Mouse (Mus musculus) hindbrain, embryonic 11.5 days (tissue): ENCODE measurements around the gene Shroom3. TPM values are rescaled to one million over a fixed set of nuclear protein-coding genes. Genes with fewer than 3 reads are reported as not detected.
A peak's percentile ranks its signal among the peaks of the same experiment; 100 is the strongest.

Experiments
- ATAC-seq: fragments of 200-750 bp; cut with Nextera tagmentation; 2 replicates; pipeline ENCODE4 v1.8.0; 2017; ENCODE audit warnings: mild to moderate bottlenecking, moderate TSS enrichment, moderate library complexity; ENCODE audit not compliant: low FRiP score
- DNase-seq: peaks from one replicate; pipeline ENCODE4 v3.0.0-alpha.2; 2015; ENCODE audit warnings: low spot score
- H3K27ac ChIP-seq: fragments of 300-500 bp; sonication (generic); 2 replicates; pipeline ENCODE4 v1.5.1; 2014; ENCODE audit warnings: mild to moderate bottlenecking, low read depth, low read length
- H3K27me3 ChIP-seq: fragments of 300-500 bp; sonication (generic); 2 replicates; pipeline ENCODE4 v1.6.1; 2014; ENCODE audit warnings: mild to moderate bottlenecking, low read length, moderate library complexity, mixed read lengths; ENCODE audit not compliant: control insufficient read depth, insufficient read depth
- H3K36me3 ChIP-seq: fragments of 300-500 bp; sonication (generic); 2 replicates; pipeline ENCODE4 v1.6.1; 2014; ENCODE audit warnings: mild to moderate bottlenecking, low read length, moderate library complexity, mixed read lengths; ENCODE audit not compliant: control insufficient read depth, insufficient read depth
- H3K4me1 ChIP-seq: fragments of 300-500 bp; sonication (generic); replicated peaks from 2 replicates; pipeline ENCODE4 v1.6.1; 2014; ENCODE audit warnings: low read length, mixed read lengths; ENCODE audit not compliant: control insufficient read depth, insufficient read depth
- H3K4me2 ChIP-seq: fragments of 300-500 bp; sonication (generic); replicated peaks from 2 replicates; pipeline ENCODE4 v1.6.1; 2014; ENCODE audit warnings: mild to moderate bottlenecking, low read depth, low read length
- H3K4me3 ChIP-seq: fragments of 300-500 bp; sonication (generic); 2 replicates; pipeline ENCODE4 v1.5.1; 2014; ENCODE audit warnings: low read depth, low read length
- H3K9ac ChIP-seq: fragments of 300-500 bp; sonication (generic); 2 replicates; pipeline ENCODE4 v1.6.1; 2014; ENCODE audit warnings: low read depth, low read length
- H3K9me3 ChIP-seq: fragments of 300-500 bp; sonication (generic); 2 replicates; pipeline ENCODE4 v1.6.1; 2016; ENCODE audit warnings: low read length; ENCODE audit not compliant: control insufficient read depth
- WGBS: fragments of 180-500 bp; shearing (Covaris S2); extraction: QIAGEN DNeasy Blood & Tissue Kit; methylation state at CpG from one replicate; pipeline ENCODE4 v1.1.7; 2014; 5-methylcytosine and 5-hydroxymethylcytosine counted together
- polyA plus RNA-seq: library from polyadenylated mRNA; unstranded; fragments of >200 nt; fragmentation: Nextera tagmentation; extraction: Ambion mirVana; gene quantifications from 2 replicates; pipeline ENCODE4 v1.2.1, GENCODE M21; 2014

The Shroom3 gene
- polyA plus RNA-seq, 1 experiment from 2014 or later = 4.8 TPM

DNA sequence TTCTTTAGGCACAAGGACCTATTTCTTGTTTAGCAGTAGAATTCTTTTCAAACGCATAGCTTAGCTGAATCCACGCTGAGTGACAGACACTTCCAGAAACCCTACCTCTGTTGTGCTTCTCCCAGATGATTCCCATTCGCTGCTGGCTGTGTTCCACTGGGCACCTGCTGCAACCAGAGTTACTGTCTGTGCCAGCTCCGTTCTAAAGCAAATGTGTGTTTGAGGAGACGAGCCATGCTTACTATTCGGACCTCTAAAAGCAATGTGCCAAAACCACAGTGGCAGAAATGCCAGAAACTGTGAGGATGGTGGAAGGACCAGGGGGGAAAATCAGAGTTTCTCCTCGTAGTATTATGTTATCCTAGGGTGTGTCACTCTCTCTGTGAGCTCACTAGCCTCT, 173.9 kb downstream of the Shroom3 start:
- no peaks in the 10 kb centered on the region for H3K27me3 ChIP-seq
- H3K4me2 ChIP-seq = no peak overlapping the region
- H3K9me3 ChIP-seq = no peaks in the 10 kb centered on the region
- H3K9ac ChIP-seq = no peak overlapping the region
- no peak overlapping the region for H3K4me3 ChIP-seq
- H3K27ac ChIP-seq = no peak overlapping the region
- H3K4me1 ChIP-seq = 0 out of 2 replicates have a peak, but pooled peaks cover 3% of the 10 kb centered on the region
- WGBS = 75% methylated on average over 7 of the region's 7 CpGs
- no peak for DNase-seq
- no peak for ATAC-seq
- no peaks in the 10 kb centered on the region for H3K36me3 ChIP-seq

GRCm38 (mm10) chr5:92858104-92858503, 174.9 kb downstream of the Shroom3 start:
- Histone ChIP-seq H3K4me2 (no peak overlapping the region), H3K27me3 (no peaks in the 10 kb centered on the region), H3K9ac (no peak overlapping the region), H3K4me1 (0 out of 2 replicates have a peak, but pooled peaks cover 3% of the 10 kb centered on the region), H3K27ac (no peak overlapping the region), H3K9me3 (no peaks in the 10 kb centered on the region), H3K4me3 (no peak overlapping the region), H3K36me3 (no peaks in the 10 kb centered on the region)
- DNase-seq = no peak
- ATAC-seq = no peak
- 94% methylated on average over 3 of the region's 3 CpGs for WGBS

- H3K27ac ChIP-seq = no peak overlapping the region
- H3K4me2 ChIP-seq = no peak overlapping the region
- H3K27me3 ChIP-seq = no peaks in the 10 kb centered on the region
- H3K9ac ChIP-seq = no peak overlapping the region
- ATAC-seq (no peak), DNase-seq (no peak)
- H3K4me3 ChIP-seq = no peak overlapping the region
- 0 out of 2 replicates have a peak, but pooled peaks cover 3% of the 10 kb centered on the region for H3K4me1 ChIP-seq
- H3K9me3 ChIP-seq = no peaks in the 10 kb centered on the region
- 94% methylated on average over 4 of the region's 4 CpGs for WGBS
- H3K36me3 ChIP-seq = no peaks in the 10 kb centered on the region
Measured at GRCm38 (mm10) chr5:92858576-92858975, 175.3 kb downstream of the Shroom3 start.

DNA sequence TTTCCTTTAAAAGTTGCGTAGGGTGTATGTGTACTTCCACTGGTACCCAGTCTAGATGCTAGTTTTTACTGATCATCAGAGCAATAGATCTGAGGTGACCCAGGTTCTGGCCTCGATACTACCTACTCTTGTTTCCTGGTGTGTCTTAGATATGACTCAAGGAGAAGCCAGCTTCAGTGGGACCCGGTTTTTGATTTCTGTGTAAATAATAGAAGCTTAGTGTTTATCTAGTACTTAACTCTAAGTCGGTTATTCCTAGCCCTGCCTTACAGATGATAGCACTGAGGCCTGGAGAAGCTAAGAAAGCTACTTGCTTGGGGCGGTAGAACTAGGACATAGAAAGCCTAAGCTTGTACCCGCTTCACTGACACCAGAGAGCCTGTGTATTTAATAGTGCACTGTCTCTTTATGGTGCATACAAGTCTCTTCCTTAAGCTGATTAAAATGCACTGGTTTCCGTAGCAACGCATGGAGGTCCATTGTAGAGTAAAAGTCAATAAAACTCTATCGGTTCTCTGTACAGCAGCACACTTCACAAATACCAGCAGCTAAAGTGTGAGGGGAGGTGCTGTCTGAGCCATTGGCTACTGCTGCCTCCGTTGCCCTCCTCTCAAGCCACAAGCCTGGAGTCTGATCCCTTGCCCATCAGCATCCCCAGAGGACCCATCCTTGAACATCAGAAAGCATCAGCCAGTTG, 178.3 kb downstream of the Shroom3 start:
- Histone ChIP-seq H3K4me1 (0 out of 2 replicates have a peak, but pooled peaks cover 3% of the 10 kb centered on the region), H3K4me2 (no peak overlapping the region), H3K27ac (0 out of 2 replicates have a peak overlapping the region, but pooled peaks have one; percentile 8), H3K9ac (no peak overlapping the region), H3K27me3 (no peaks in the 10 kb centered on the region), H3K36me3 (no peaks in the 10 kb centered on the region), H3K4me3 (no peak overlapping the region), H3K9me3 (no peaks in the 10 kb centered on the region)
- 62% methylated on average over 10 of the region's 10 CpGs for WGBS
- DNase-seq = peak; percentile 43
- peak; percentile 67; the same call in 1 of the 2 replicates for ATAC-seq

- Histone ChIP-seq H3K9ac (no peak overlapping the region), H3K9me3 (no peaks in the 10 kb centered on the region), H3K36me3 (no peaks in the 10 kb centered on the region), H3K4me3 (no peak overlapping the region), H3K4me2 (no peak overlapping the region), H3K4me1 (0 out of 2 replicates have a peak, but pooled peaks cover 3% of the 10 kb centered on the region), H3K27me3 (no peaks in the 10 kb centered on the region), H3K27ac (no peak overlapping the region)
- DNase-seq (no peak), ATAC-seq (no peak)
- WGBS = 76% methylated on average over 4 of the region's 4 CpGs
Measured at GRCm38 (mm10) chr5:92865090-92865489, 181.9 kb downstream of the Shroom3 start.

DNA sequence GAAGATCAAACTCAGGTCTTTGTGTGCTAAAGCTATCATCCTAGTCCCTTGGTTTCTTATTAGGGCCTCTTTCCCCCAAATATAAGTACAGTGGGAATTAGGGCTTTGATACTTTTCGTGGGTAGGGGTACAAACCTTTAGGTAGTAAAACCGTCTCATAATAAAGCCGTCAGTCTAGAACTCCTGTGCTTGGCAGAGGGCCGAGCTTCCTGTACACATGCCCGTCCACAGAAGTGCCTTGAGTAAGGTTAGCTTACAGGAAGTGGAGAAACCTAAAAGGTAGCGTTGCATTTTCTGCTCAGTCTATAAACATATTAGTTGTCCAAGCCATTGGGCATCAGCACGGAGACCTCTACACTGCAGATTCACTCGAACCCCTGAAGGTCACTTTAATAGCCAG, 183.3 kb downstream of the Shroom3 start:
- no peak overlapping the region for H3K9ac ChIP-seq
- H3K4me2 ChIP-seq = no peak overlapping the region
- H3K9me3 ChIP-seq = no peaks in the 10 kb centered on the region
- no peaks in the 10 kb centered on the region for H3K27me3 ChIP-seq
- no peak for DNase-seq
- ATAC-seq = no peak
- 0 out of 2 replicates have a peak, but pooled peaks cover 3% of the 10 kb centered on the region for H3K4me1 ChIP-seq
- H3K4me3 ChIP-seq = no peak overlapping the region
- H3K36me3 ChIP-seq = no peaks in the 10 kb centered on the region
- 95% methylated on average over 8 of the region's 8 CpGs for WGBS
- H3K27ac ChIP-seq = no peak overlapping the region

DNA sequence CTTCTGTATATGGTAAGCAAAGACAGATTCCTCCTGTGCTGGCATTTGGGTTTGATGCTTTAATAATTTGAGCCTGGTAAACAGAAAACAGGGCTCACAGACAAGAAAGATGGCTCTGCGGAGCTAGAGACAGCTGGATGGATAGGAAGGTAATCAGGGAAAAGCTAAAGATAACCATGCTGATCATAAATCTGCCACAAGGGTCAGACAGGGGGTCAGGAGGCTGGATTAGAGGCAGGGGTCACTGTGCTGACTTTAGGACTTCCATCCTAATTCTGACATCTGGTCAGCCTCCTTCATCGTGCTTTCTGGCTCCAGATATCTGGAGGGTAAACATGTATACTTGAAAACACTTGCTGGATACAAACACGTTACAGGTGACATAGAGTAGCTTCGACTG, 184.0 kb downstream of the Shroom3 start:
- 79% methylated on average over 4 of the region's 4 CpGs for WGBS
- Histone ChIP-seq H3K4me3 (no peak overlapping the region), H3K4me2 (no peak overlapping the region), H3K27me3 (no peaks in the 10 kb centered on the region), H3K27ac (no peak overlapping the region), H3K9me3 (no peaks in the 10 kb centered on the region), H3K4me1 (no peaks in the 10 kb centered on the region), H3K36me3 (no peaks in the 10 kb centered on the region), H3K9ac (no peak overlapping the region)
- DNase-seq (no peak), ATAC-seq (no peak)

DNA sequence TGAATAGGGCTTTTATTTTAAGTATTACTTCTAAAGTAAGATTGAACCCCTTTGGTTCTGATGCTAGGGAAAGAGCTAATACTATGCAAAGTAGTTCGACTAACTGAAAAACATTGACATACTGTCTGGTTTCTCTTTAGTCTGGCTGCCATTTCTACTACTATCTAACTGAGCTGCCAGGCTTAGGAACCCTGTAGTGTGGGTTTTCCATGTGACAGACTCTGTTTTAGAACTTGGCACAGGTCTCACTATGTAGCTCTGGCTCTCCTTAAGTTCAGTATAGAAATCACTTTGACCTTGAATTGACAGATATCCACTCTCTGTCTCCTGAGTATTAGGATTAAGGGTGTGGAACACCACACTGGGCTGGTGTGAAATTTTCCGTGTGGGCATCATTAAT, 185.0 kb downstream of the Shroom3 start:
- H3K27me3 ChIP-seq = no peaks in the 10 kb centered on the region
- H3K9me3 ChIP-seq = no peaks in the 10 kb centered on the region
- 84% methylated on average over 2 of the region's 2 CpGs for WGBS
- no peaks in the 10 kb centered on the region for H3K4me1 ChIP-seq
- DNase-seq (no peak), ATAC-seq (no peak)
- H3K9ac ChIP-seq = no peak overlapping the region
- H3K4me2 ChIP-seq = no peak overlapping the region
- H3K36me3 ChIP-seq = no peaks in the 10 kb centered on the region
- no peak overlapping the region for H3K27ac ChIP-seq
- H3K4me3 ChIP-seq = no peak overlapping the region

GRCm38 (mm10) chr5:92871048-92871447, 187.8 kb downstream of the Shroom3 start:
- no peak for DNase-seq
- Histone ChIP-seq H3K4me2 (no peak overlapping the region), H3K27me3 (no peaks in the 10 kb centered on the region), H3K9me3 (no peaks in the 10 kb centered on the region), H3K27ac (no peak overlapping the region), H3K9ac (no peak overlapping the region), H3K4me1 (no peaks in the 10 kb centered on the region), H3K36me3 (no peaks in the 10 kb centered on the region), H3K4me3 (no peak overlapping the region)
- WGBS = 48% methylated on average over 3 of the region's 3 CpGs
- ATAC-seq = no peak
